Mouse (Mus musculus): ENCODE data around the gene Clec12b.

DNA sequence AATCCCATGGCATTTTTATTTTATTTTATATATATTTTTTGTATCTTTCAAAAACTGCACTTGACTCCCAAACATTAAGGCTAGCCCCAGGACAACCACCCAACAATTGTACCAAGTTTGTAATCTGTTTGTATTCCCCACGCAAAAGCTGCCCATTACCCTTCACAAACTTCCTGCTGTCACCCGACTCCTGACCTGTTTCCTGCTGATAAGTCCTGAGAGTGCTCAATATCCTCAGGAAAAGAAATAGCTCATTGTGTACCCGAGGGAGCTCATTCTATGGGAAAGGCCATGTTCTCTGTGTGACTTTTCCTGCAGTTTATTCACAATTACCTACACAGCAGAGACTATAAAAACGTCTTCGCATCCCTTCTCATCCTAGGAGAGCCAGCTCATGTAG lies 40.1 kb upstream of the Clec12b start:
- TF ChIP-seq CTCF (conservative IDR thresholded peaks at IDR 0.05 in 1 of 2, IDR thresholded peaks at IDR 0.05 in 1 of 2; ENCODE audit: low read depth in 2 of 2, low read length in 2 of 2) = no peak
- TF ChIP-seq POLR2AphosphoS2 (IDR thresholded peaks at IDR 0.05; ENCODE audit: low read depth, low read length) = no peak
- no peak for TF ChIP-seq ZC3H11A (IDR thresholded peaks at IDR 0.05; ENCODE audit: low read depth, low read length)
